Mouse (Mus musculus) adrenal gland (tissue): ENCODE data around the gene Dscaml1.

ENCODE experiments used
- intact Hi-C: fragments of 180-260 bp; cut with DNase I; formaldehyde crosslinking; loops from one replicate; pipeline ENCODE4 v1.15.1; 2025

Gene Dscaml1

DNA sequence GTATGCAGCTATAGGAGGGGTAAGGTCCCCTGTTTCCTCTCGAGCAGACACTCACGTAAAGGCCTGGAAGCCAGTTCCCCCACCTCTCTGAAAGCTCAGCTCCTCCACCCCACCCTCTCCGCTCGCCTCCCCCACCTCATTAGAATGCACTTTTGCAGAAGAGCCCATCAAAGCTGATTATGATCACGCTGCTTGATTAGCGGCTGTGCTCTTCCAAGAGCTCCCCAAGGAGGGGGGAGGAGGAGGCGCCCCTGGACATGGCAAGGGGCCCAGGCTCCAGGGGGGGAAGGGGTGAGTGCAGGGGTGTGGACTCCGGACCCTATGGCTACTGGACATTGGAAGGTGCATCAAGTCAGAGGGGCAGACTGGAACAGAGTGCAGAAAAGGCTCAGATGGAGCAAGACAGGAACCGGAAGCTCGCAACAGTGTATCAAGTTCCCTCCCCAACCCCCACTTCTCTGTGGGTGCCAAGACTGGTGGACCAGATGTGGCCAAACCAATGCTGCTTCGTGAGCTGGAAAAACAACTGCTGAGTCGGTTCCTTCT lies 250.9 kb downstream of the Dscaml1 start:
- intact Hi-C loops = no loop called here

DNA sequence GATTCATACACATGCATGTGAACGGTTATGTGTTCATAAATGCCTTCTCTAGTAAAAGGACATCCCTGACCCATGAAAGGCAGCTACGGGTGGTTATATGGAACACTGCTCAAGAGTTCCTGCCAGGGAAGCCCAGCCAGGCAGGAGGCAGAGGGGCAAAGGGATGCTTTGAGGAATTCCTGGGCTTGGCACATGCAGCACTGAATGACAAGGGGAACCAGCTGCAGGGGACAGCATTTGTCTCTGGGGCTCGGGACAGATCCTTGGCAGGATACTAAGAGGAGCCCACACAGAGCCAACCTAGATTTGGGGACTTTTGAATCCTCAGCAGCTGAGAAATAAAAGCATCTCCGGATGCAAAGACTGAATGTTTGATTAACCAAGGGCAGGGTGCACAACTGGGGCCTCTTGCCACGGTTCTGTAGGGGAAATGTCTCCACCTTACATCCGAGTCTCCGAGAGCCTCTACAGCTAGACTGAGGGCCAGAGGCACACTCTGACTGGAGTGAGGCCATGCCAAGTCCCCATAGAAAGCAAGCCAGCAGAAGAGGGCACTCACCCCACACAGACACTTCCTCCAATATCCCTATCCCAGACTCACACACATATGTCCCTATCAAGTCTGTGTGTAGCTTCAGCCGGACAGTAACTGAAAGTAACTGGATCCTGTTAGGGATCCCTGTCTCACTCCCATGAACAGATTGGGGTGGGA lies 251.7 kb downstream of the Dscaml1 start:
- intact Hi-C loops = no loop called here

DNA sequence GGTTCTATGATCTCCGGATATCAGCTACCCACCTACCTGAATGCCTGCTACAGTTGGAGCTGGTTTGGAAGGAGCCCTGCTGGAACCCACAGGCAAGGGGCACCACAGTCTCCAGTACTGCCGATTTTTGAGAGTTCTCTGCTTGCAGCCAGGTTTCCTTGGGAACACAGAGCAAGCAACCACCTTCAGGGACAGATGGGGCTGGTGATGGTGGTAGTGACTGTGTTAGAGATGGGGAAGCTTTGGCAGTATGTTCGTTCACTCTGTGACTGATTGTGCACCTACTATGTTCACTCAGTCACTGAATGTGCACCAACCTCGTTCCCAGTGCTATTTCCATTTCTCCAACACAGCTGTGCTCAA lies 252.2 kb downstream of the Dscaml1 start:
- intact Hi-C loops = no loop called here

DNA sequence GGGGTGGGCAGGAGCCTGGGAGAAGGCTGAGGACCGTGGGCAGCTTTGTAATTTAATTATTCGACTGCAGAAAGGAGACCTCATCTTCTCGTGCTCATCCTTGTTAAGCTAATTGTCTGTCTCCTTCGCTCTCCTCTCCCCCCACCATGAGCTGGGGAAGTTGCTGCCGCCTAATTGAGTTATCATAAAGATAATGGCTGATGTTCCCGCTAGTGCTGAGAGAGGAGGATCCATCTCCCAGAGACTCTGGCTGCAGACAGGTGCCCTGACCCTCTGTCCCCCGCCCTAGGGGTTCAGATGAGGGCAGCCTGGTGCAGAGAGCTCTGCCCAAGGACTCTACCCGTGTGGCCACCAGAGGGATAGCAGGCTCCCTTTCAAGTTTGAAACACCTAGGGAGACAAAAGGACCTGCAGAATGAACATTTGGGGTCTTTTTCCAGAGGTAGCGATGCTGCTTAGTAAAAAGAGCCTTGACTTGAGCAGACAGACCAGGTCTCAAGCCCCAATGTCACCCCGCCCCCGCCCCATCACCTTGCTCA lies 256.1 kb downstream of the Dscaml1 start:
- intact Hi-C loops = no loop called here

DNA sequence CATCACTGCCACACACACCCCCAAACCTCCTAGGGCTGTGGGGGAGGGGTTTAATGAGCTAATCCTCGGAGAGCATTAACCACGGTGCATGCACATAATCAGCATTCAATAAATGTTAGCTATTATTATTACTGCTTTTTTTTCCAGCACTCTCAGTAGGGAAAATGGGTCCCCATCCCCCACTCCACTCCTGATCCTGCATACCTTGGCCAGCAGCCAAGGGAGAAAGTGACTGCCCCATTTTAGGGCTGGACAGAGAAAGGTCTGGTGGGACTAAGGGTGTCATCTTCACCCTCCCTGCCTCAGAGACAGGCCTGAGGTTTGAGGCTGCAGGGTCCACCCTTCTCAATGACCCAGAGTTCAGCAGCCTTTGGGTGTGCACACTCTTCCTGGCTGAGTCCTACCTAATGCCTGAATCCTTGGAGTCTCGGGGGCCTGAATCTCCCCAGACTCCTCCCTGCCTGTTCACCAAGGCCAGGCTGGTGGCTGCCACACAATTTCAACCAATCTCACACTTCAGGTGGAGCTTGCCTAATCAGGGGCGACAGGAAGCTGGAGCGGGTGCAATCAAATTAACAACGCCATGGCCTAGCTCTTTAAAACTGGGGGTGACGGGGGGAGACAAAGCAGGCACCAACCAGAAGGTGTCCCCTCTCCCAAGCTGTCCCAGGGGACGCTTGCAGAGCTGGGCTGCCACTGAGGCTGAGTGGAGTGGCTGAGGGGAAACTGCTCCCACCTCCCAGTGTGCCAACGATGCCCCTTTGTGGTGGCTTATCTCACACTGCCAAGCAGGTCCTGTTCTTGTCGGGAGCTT lies 267.2 kb downstream of the Dscaml1 start:
- intact Hi-C loops = no loop called here

DNA sequence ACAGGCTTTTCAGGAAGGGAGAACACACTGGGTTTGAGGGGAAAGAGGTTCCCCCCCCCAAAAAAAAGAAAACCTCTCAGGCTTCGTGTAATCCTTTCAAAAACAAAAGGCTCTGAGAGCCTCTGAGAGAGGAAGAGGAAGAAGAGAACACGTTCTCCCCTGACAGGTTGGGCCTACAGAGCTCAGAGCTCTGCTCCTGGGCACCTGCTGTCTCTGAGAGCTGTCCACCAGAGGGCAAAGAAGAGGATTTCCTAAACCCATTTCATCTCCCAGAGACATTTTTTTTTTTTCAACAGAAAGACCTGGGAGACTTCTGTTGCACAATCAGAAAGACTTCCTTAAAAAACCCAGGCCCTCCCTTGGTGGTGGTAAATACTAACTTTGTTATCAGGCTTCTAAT lies 267.8 kb downstream of the Dscaml1 start:
- intact Hi-C loops = no loop called here

DNA sequence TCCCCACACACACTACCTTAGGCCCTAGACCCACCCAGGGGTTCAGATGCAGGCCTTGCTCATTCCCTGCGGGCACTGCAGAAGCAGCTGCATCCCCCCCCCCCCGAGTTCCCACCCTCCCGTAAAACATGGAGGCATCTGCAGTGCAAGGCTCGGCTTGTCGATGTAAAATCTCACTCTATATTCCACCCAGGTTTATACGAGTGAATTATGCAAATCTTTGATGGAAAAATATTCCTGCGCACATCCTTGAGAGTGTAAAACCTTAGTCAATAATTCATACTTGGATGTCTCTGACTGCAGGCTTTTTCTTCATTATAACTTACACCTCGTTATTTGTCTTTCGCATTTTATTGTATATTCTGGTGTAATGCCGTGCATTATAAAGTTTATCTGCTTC lies 272.7 kb downstream of the Dscaml1 start:
- intact Hi-C loops = no loop called here

DNA sequence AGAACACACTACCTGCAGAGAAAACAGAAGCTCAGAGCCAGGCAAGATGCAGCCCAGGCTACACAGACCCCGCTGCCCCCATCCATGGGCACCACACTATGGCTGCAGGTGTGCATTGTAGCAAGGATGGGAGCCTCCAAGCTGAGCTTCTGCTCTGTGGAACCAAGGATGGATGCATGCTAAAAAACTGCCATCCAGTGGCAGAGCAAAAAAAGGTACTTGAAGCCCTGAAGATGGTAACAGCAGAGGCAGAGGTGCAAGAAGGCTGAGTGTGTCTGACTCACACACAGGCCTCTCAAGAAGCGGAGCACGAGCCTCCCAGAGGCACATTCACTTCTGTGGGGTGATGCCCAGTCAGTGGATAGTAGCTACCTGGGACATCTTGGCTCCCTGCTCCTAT lies 276.8 kb downstream of the Dscaml1 start:
- intact Hi-C loops = no loop called here

DNA sequence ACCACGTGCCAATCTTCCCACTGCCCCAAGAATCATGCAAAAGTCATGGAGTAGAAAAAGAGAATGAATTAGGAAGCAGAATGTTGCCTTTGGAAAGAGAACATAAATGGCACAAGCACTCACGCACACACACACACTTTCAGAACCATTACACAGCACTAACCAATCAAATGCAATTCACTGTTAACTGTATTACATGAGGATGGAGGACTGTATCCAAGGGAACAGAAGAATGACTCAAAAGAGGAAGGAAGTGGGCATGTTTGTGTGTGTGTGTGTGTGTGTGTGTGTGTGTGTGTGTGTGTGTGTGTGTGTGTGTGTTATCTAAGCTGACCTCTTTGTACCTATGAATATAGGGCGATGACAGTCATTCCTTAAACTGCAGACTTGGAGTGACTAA lies 278.0 kb downstream of the Dscaml1 start:
- intact Hi-C loops = no loop called here

DNA sequence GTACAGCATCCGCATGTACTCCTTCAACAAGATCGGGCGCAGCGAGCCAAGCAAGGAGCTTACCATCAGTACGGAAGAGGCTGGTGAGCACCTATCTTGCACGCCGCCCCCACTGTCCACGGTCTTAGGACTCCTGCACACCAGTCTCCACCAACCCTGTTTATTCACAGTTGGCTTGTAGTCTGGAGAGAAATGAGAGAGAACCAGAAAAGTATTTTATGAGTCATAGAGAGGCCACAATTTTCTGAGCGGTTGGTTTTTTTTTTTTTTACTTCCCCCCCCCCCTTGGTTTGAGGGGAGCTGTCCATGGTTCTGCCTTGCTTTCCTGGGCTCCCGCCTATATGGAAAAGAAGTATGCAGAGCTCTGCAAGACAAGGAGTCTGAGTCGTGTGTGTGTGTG lies 283.9 kb downstream of the Dscaml1 start:
- intact Hi-C loops = no loop called here

DNA sequence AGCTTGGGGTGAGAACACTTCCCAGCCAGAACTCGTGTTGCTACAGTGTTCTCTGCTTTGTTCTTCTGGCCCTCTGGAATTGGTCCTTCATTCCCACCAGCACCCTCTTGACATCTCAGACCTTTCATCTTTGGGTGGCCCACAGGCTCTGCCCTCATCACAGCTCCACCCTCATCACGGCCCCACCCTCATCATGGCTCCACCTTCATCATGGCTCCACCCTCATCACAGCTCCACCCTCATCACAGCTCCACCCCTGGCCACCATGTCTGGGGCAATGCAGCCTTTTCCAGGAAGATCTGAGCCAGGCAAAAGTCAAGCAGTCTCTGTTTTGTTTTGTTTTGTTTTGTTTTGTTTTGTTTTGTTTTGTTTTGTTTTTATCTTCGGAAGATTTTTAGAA lies 289.0 kb downstream of the Dscaml1 start:
- intact Hi-C loops = no loop called here

DNA sequence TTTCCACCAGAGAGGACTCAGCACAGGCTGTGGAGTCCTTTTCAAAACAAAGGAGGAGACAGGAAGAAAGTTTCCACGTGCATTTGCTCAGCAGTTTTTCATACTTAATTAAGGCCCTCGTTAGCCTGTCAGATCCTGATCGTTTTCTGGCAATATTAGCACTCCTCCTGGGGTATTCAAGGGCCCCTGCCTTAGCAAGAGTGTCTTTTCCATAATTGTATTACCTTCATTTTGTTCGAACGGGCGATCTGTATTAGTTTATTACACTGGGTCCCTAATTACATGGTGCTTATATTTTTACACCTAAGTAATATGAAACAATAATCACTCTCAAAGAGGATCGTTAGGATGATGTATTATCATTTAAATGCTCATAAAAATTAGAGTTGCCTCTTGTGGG lies 293.6 kb downstream of the Dscaml1 start:
- intact Hi-C loops = no loop called here

DNA sequence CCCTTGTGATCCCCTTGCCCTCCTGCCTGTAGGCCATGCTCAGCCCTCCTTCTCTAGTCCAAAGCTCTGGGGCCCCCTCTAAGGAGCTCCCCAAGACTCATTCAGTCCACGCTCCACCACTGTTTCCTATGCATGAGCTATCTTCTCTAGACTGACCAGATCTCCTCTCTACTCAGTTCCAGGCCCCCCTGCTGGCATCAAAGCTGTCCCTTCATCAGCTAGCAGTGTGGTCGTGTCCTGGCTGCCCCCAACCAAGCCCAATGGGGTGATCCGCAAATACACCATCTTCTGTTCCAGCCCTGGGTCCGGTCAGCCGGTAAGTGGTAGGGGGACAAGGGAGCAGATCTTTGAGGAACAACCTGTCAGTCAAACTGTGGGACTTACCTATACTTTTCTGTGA lies 305.4 kb downstream of the Dscaml1 start:
- intact Hi-C loops = no loop called here

DNA sequence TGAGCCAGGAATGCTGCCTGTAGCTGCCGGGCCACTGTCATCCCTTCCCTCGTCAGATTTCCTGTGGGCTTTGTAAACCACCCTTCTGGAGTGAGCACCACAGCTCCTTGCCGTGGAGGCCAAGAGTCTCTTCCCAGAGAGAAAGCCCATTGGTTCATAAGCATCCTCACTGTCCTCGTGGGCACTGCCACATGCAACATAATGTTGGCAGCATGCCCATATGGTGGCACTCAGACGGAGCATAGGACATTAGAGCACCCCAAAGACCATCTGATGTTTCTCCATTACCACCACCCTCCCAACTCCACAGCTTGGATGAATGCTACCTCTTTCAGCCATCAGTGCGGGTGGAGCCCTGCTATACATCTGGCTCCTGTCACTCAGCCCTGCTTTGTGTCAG lies 306.8 kb downstream of the Dscaml1 start:
- intact Hi-C loops = no loop called here

DNA sequence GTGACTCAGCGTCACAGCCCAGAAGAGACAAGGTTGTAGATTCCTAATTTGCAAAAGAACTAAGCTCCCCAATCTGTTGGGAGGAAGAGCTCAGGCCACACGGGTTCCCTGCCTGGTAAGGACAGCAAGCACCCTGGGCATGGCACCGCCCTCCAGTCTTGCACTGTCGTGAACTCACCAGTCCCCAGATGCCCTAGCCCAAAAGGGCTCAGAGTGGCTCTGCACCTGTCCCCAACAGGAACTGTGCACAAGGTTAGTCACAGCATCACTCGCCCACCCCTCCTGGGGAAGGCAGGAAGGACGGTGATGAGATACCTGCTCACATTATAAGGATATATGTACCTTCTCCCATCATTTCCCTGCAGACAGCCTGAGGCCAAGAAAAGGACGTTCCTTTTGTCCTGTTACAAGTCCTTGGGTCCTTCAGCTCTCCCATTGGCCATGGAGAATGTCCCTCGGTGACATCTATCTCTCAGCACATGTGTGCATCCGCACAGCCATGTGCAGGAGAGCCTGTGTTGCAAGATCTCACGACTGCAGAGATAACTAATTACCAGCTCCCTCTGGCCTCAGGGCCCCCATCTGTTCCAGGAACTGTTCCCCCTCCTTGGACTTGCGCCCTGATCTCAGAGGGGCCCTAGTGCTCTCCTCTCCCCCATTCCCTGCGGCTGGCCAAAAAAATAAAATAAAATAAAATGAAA lies 312.7 kb downstream of the Dscaml1 start:
- intact Hi-C loops = no loop called here

DNA sequence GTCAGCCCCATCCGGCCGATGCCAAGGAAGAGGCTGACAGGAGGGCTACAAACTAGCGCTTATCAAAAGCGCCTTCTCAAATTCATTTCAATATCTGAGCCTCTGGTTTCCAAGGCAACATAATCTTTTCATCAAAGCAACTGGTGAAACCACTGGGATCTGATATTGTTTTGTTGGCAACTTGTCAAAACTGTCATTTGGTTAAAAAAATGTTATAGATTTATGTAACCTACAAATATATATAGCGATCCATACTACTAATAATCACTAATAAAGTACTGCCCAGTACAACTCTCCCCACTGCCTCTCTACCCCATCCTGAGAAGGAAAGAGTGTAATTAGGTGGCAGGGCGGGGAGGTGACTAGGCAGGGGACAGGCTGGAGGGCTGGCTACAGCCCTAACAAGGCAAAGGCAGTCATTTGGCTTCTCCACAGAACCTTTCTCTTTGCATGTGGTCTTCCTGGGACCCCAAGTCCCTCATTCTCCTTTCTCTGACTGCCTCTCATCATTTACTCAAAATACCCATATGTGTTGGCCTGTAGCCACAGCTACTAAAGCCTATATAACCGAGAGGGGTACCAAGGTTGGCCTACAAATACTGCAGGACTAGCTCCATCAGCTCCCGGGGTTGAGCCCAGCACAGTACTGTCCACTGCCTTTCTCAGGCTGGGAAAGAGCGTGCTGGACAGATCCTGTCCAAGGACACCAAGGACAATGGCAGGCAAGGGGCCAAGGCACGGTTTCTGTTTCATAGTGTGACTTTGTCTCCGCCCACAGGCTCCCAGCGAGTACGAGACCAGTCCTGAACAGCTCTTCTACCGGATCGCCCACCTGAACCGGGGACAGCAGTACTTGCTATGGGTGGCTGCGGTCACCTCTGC lies 313.5 kb downstream of the Dscaml1 start:
- intact Hi-C loops = no loop called here

DNA sequence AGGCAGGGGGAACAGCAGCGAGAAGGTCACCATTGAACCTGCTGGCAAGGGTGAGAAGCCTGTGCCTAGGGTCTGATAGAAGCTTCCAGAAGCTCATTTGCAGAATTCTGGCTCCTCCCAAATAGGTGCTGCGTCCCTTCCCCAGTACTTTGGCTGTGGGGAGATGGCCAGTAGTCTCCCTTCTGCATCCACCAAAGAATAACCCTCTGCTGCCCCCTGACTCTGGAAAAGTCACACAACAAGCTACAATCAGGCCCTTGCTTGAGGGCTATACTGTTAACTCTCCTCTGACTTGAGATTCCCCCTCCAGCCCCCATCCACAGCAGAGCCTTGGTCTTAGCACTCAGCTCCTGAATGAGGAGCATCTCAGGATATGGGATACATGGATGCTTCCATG lies 314.2 kb downstream of the Dscaml1 start:
- intact Hi-C loops = no loop called here

DNA sequence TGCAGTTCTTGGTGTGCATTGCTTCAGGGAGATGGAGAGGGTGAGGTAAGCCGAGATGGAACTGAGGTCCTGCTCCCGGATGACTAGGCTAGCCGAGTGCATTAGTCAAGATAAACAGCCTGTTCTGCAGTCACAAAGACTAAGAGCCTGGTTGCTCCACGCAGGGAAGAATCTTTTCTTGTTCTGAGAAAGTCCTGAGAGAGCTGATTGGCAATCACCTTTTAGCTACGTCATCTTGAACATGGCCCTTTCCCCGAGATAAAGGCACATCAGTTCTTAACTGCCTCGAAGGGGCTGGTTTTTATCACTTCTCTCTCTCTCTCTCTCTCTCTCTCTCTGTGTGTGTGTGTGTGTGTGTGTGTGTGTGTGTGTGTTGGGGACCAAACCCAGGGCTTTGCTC lies 319.0 kb downstream of the Dscaml1 start:
- intact Hi-C loops = no loop called here

DNA sequence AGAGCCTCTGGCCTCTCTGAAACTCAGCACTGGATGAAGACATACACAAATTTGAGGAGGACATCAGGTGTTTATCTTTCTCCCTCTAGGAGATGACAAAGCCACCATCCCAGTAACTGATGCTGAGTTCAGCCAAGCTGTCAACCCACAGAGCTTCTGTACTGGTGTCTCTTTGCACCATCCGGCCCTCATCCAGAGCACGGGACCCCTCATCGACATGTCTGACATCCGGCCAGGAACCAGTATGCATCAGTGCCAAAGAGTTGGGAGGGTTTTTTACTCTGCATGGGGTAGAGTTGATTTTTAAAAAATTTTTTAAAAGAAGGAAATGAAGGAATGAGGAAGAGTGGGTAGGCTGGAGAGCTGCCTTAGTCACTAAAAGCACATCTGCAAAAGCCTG lies 323.5 kb downstream of the Dscaml1 start:
- intact Hi-C loops = loop anchor here (5.0 kb wide), 1 partner anchor 158 kb away; no protein-coding TSS in a partner anchor

DNA sequence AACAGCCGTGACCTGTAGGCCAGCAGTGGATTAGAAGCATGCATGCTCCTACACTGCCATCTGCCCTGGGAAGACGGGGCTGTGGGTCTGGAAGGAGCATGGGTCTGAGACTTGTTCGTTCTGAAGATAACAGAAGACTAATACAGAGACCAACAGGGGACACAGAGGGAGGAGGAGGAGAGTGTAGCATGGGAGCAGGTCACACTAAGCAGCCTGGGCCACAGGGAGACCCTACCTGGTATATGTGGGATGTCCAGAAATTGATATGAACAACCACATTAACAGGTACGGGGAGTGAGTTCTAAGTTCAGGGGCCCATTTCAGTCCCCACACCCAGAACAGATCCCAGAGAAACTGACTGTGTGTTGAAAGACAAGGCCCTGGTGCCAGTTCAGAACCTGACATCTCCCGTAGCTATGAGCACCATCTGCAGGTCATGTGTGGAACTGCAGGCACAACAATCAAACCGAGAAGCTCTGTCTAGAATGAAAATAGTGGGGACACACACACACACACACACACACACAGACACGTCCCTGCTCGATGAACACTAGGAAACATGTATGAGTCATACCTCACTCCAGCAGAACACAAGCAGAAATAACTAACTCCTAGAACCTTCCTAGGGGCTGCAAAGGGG lies 328.1 kb downstream of the Dscaml1 start:
- intact Hi-C loops = loop anchor here (2.0 to 5.0 kb wide), 2 partner anchors 162 to 338 kb away; no protein-coding TSS in a partner anchor
